Mouse (Mus musculus) MEL (cell line): ENCODE data around the gene Gpr18. TPM values are rescaled to one million over a fixed set of nuclear protein-coding genes. Genes with fewer than 3 reads are reported as not detected.

Experiments
- DNase-seq: peaks from one replicate; pipeline ENCODE4 v3.0.0; 2011; ENCODE audit warnings: low read depth, low spot score
- H3K27ac ChIP-seq: 2 replicates; pipeline ENCODE4 v1.5.1; 2012; ENCODE audit warnings: low read depth, mild to moderate bottlenecking, control low read depth, low read length, moderate library complexity; ENCODE audit not compliant: control insufficient read depth
- H3K27me3 ChIP-seq, 2 experiments: fragments of 150-350 bp in 1 of 2; sonication (generic) in 1 of 2; 2 replicates each; pipeline ENCODE4 v1.6.1; 2012; ENCODE audit warnings: low read length in 2 of 2, mild to moderate bottlenecking in 2 of 2, improper control_type of control experiment in 1 of 2, moderate library complexity in 1 of 2; ENCODE audit not compliant: insufficient read depth in 2 of 2, control insufficient read depth in 1 of 2
- H3K36me3 ChIP-seq, 2 experiments: 2 replicates each; pipeline ENCODE4 v1.6.1; 2012 to 2014; ENCODE audit warnings: low read length in 2 of 2, improper control_type of control experiment in 1 of 2, inconsistent platforms in 1 of 2, mild to moderate bottlenecking in 1 of 2; ENCODE audit not compliant: insufficient read depth in 2 of 2, control insufficient read depth in 1 of 2
- H3K4me1 ChIP-seq, 2 experiments: fragments of 150-350 bp in 1 of 2; sonication (generic) in 1 of 2; 2 replicates each; pipeline ENCODE4 v1.6.1; 2012; ENCODE audit warnings: low read length in 2 of 2, improper control_type of control experiment in 1 of 2, mild to moderate bottlenecking in 1 of 2; ENCODE audit not compliant: insufficient read depth in 2 of 2, control insufficient read depth in 1 of 2
- H3K4me3 ChIP-seq, 2 experiments: fragments of 150-350 bp in 1 of 2; sonication (generic) in 1 of 2; 2 replicates each; pipeline ENCODE4 v1.5.1; 2012; ENCODE audit warnings: low read depth in 2 of 2, low read length in 2 of 2, mild to moderate bottlenecking in 2 of 2, moderate library complexity in 2 of 2, control low read depth in 1 of 2, improper control_type of control experiment in 1 of 2; ENCODE audit not compliant: control insufficient read depth in 1 of 2, insufficient read depth in 1 of 2
- H3K79me2 ChIP-seq: 2 replicates; pipeline ENCODE4 v1.6.1; 2012; ENCODE audit warnings: mild to moderate bottlenecking, low read length, moderate library complexity; ENCODE audit not compliant: control insufficient read depth, poor library complexity, insufficient read depth
- H3K9ac ChIP-seq: 2 replicates; pipeline ENCODE4 v1.6.1; 2012; ENCODE audit warnings: low read depth, mild to moderate bottlenecking, control low read depth, low read length, moderate library complexity; ENCODE audit not compliant: control insufficient read depth, poor library complexity, severe bottlenecking
- H3K9me3 ChIP-seq: fragments of 150-350 bp; sonication (generic); replicated peaks from 2 replicates; pipeline ENCODE4 v1.6.1; 2012; ENCODE audit warnings: mild to moderate bottlenecking, low read length, improper control_type of control experiment, moderate library complexity; ENCODE audit not compliant: insufficient read depth
- BHLHE40 ChIP-seq: IDR thresholded peaks from 2 replicates; pipeline ENCODE4 v1.6.1; 2012; ENCODE audit warnings: low read depth, mild to moderate bottlenecking, inconsistent platforms, low read length, improper control_type of control experiment, borderline replicate concordance
- ELF1 ChIP-seq: IDR thresholded peaks from 2 replicates; pipeline ENCODE4 v1.6.1; 2014; ENCODE audit warnings: low read depth, mild to moderate bottlenecking, inconsistent platforms, low read length, improper control_type of control experiment, moderate library complexity
- KAT2A ChIP-seq: conservative IDR thresholded peaks from 2 replicates; pipeline ENCODE4 v1.6.1; 2012; ENCODE audit warnings: low read depth, low read length, improper control_type of control experiment, inconsistent platforms
- MAFK ChIP-seq: IDR thresholded peaks from 2 replicates; pipeline ENCODE4 v1.6.1; 2011; ENCODE audit warnings: low read depth, mild to moderate bottlenecking, low read length, improper control_type of control experiment, borderline replicate concordance
- MYC ChIP-seq: IDR thresholded peaks from 2 replicates; pipeline ENCODE4 v1.6.1; 2011; ENCODE audit warnings: low read depth, mild to moderate bottlenecking, low read length, improper control_type of control experiment, moderate library complexity
- NELFE ChIP-seq: IDR thresholded peaks from 2 replicates; pipeline ENCODE4 v1.6.1; 2011; ENCODE audit warnings: low read depth, low read length, improper control_type of control experiment
- POLR2AphosphoS2 ChIP-seq: IDR thresholded peaks from 2 replicates; pipeline ENCODE4 v1.6.1; 2011; ENCODE audit warnings: low read length, improper control_type of control experiment
- POLR2AphosphoS5 ChIP-seq: IDR thresholded peaks from 2 replicates; pipeline ENCODE4 v1.6.1; 2012; ENCODE audit warnings: low read depth, borderline replicate concordance, mild to moderate bottlenecking, inconsistent platforms, low read length, moderate library complexity, mixed read lengths
- RAD21 ChIP-seq: IDR thresholded peaks from 2 replicates; pipeline ENCODE4 v1.6.1; 2011; ENCODE audit warnings: mild to moderate bottlenecking, low read depth, low read length, improper control_type of control experiment
- SIN3A ChIP-seq: IDR thresholded peaks from 2 replicates; pipeline ENCODE4 v1.6.1; 2012; ENCODE audit warnings: low read length, improper control_type of control experiment, inconsistent platforms
- SMC3 ChIP-seq: IDR thresholded peaks from 2 replicates; pipeline ENCODE4 v1.6.1; 2011; ENCODE audit warnings: low read depth, low read length, improper control_type of control experiment
- TBP ChIP-seq: IDR thresholded peaks from 2 replicates; pipeline ENCODE4 v1.8.0; 2011; ENCODE audit warnings: low read depth, low read length, improper control_type of control experiment
- TCF12 ChIP-seq: IDR thresholded peaks from 2 replicates; pipeline ENCODE4 v1.6.1; 2014; ENCODE audit warnings: low read depth, mild to moderate bottlenecking, inconsistent platforms, low read length, improper control_type of control experiment, moderate library complexity
- ZC3H11A ChIP-seq: IDR thresholded peaks from 2 replicates; pipeline ENCODE4 v1.6.1; 2012; ENCODE audit warnings: low read depth, mild to moderate bottlenecking, inconsistent platforms, low read length, improper control_type of control experiment
- ZMIZ1 ChIP-seq: IDR thresholded peaks from 2 replicates; pipeline ENCODE4 v1.6.1; 2012; ENCODE audit warnings: low read depth, mild to moderate bottlenecking, inconsistent platforms, low read length, improper control_type of control experiment, moderate library complexity
- ZNF384 ChIP-seq: IDR thresholded peaks from 2 replicates; pipeline ENCODE4 v1.6.1; 2012; ENCODE audit warnings: low read depth, mild to moderate bottlenecking, inconsistent platforms, low read length, improper control_type of control experiment
- polyA plus RNA-seq, 2 experiments: library from polyadenylated mRNA; stranded (reverse) in 1 of 2; unstranded in 1 of 2; fragments of >175 nt in 1 of 2; fragments of >200 nt in 1 of 2; gene quantifications; 2 replicates each; pipeline versions ENCODE4 v1.2.1 to v1.2.4; 2012; ENCODE audit warnings: low replicate concordance in 2 of 2, low read depth in 1 of 2; ENCODE audit not compliant: insufficient read length in 2 of 2, insufficient read depth in 1 of 2, missing spikeins in 1 of 2
- total RNA-seq: library from RNA; depleted of rRNA; stranded (reverse); fragments of 300-350 nt; gene quantifications from 2 replicates; pipeline ENCODE4 v1.2.3, GENCODE M21; 2012

The Gpr18 gene
- total and polyA plus RNA-seq, 3 experiments, result 0.06 to 0.15 TPM; not detected in 1

DNA sequence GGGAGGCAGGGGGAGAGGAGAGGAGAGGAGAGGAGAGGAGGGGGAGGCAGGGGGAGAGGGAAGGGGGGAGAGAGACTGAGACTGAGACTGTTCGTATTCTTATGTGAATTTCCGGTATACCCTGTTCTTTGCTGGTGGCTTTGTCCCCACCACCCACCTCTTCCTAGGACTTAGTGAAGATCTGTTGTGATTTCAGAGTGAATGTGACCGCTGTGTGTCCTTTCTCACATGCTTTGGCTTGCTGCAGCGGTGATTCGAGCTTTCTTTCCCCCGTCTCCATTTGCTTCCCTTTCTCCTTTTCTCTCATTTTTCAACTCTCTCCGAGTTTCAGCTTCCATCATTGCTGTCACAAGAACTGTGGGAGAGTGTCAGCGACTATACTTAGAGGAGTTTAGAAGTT, 31.1 kb upstream of the Gpr18 start:
- Histone ChIP-seq H3K4me1 (peaks cover 3 to 6% of the 10 kb centered on the region in 2 experiments; a peak in 2 of 4 replicates), H3K9me3 (no peaks in the 10 kb centered on the region; the same call in 1 of the 2 replicates), H3K79me2 (no peaks in the 10 kb centered on the region), H3K27me3 (no peaks in the 10 kb centered on the region), H3K9ac (no peak overlapping the region), H3K4me3 (no peak overlapping the region), H3K36me3 (no peaks in the 10 kb centered on the region; a peak in 1 of 4 replicates), H3K27ac (no peak overlapping the region)
- DNase-seq, result no peak
- TF ChIP-seq POLR2AphosphoS2, result no peak
- no peak for TF ChIP-seq POLR2AphosphoS5
- TF ChIP-seq TCF12, result no peak
- TF ChIP-seq NELFE, result no peak
- TF ChIP-seq BHLHE40, result no peak

DNA sequence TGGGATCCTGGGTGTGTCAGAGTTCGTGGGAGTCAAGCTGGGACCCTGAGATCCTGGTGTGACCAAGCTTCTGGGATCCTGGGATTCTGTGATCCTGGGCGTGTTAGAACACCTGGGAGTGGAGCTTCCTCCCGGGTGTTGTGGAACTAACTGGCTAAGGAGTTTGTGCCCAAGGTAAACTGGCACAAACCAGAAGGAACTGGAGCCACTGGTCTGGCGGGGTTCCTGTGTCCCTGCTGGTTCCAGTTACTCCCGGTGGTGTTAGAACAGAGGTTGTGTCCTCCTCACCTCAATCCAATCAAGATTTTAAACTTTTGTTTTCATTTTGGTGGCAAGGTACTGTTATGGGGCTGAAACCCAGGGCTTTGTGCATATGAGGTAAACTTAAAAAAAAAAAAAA, 30.6 kb upstream of the Gpr18 start:
- H3K9me3 ChIP-seq, result no peaks in the 10 kb centered on the region; the same call in 1 of the 2 replicates
- no peak for DNase-seq
- H3K27me3 ChIP-seq, result no peaks in the 10 kb centered on the region
- no peak overlapping the region for H3K27ac ChIP-seq
- no peak overlapping the region for H3K4me3 ChIP-seq
- peaks cover 3 to 4% of the 10 kb centered on the region in 2 experiments; a peak in 2 of 4 replicates for H3K4me1 ChIP-seq
- no peaks in the 10 kb centered on the region for H3K79me2 ChIP-seq
- H3K9ac ChIP-seq, result no peak overlapping the region
- H3K36me3 ChIP-seq, result no peaks in the 10 kb centered on the region; a peak in 1 of 4 replicates
- TF ChIP-seq RAD21 (no peak), MAFK (no peak), ZC3H11A (no peak), ZNF384 (no peak), SIN3A (no peak), POLR2AphosphoS5 (no peak)

DNA sequence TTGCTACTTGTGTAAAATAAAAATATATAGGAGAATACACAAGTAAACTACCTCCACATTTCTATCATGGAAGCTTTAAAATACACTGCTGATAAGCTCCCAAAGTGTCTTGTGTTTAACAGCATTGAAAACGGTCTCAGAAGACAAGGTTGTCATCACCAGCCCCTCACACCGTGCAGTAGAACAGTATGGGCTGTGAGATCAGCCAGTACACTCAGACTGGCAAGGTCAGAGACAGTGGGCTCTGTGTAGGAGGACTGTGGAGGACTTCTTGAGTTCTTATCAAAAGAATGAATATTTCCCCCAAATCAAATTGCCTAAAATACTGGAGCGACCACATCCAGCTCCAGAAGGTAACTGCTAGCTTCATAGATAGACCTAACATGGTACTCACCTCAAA, 24.0 kb upstream of the Gpr18 start:
- H3K4me3 ChIP-seq, result no peak overlapping the region
- no peaks in the 10 kb centered on the region; a peak in 1 of 4 replicates for H3K36me3 ChIP-seq
- H3K27me3 ChIP-seq, result no peaks in the 10 kb centered on the region
- no peak overlapping the region for H3K9ac ChIP-seq
- H3K27ac ChIP-seq, result no peak overlapping the region
- H3K4me1 ChIP-seq, result no peaks in the 10 kb centered on the region
- no peak for DNase-seq
- H3K79me2 ChIP-seq, result no peaks in the 10 kb centered on the region
- no peaks in the 10 kb centered on the region; the same call in 1 of the 2 replicates for H3K9me3 ChIP-seq
- TF ChIP-seq MYC (no peak), ZNF384 (no peak), ELF1 (no peak), TBP (no peak), ZMIZ1 (no peak), KAT2A (no peak), SMC3 (no peak)
